Mouse (Mus musculus) hindbrain, embryonic 13.5 days (tissue): ENCODE measurements around the gene Sprr2a3. TPM values are rescaled to one million over a fixed set of nuclear protein-coding genes. Genes with fewer than 3 reads are reported as not detected.
"Not testable (repeated sequence)": the region's sequence is repeated elsewhere in the genome, so short reads cannot be mapped to it uniquely, and the experiment has no call there.

ENCODE experiments used
- ATAC-seq: fragments of 200-750 bp; cut with Nextera tagmentation; 2 replicates; pipeline ENCODE4 v1.8.0; 2017; ENCODE audit warnings: moderate TSS enrichment; ENCODE audit not compliant: low FRiP score
- H3K27ac ChIP-seq: fragments of 300-500 bp; sonication (generic); 2 replicates; pipeline ENCODE4 v1.5.1; 2015; ENCODE audit warnings: inconsistent platforms, mild to moderate bottlenecking, moderate library complexity
- H3K27me3 ChIP-seq: fragments of 300-500 bp; sonication (generic); 2 replicates; pipeline ENCODE4 v1.6.1; 2015; ENCODE audit warnings: mild to moderate bottlenecking, inconsistent platforms
- H3K36me3 ChIP-seq: fragments of 300-500 bp; sonication (generic); 2 replicates; pipeline ENCODE4 v1.6.1; 2015; ENCODE audit warnings: mild to moderate bottlenecking, inconsistent platforms
- H3K4me1 ChIP-seq: fragments of 300-500 bp; sonication (generic); replicated peaks from 2 replicates; pipeline ENCODE4 v1.6.1; 2015; ENCODE audit warnings: inconsistent platforms
- H3K4me2 ChIP-seq: fragments of 300-500 bp; sonication (generic); 2 replicates; pipeline ENCODE4 v1.6.1; 2015; ENCODE audit warnings: inconsistent platforms, mild to moderate bottlenecking, moderate library complexity
- H3K4me3 ChIP-seq: fragments of 300-500 bp; sonication (generic); 2 replicates; pipeline ENCODE4 v1.5.1; 2015; ENCODE audit warnings: mild to moderate bottlenecking, inconsistent platforms
- H3K9ac ChIP-seq: fragments of 300-500 bp; sonication (generic); 2 replicates; pipeline ENCODE4 v1.6.1; 2015; ENCODE audit warnings: mild to moderate bottlenecking, inconsistent platforms
- H3K9me3 ChIP-seq: fragments of 300-500 bp; sonication (generic); 2 replicates; pipeline ENCODE4 v1.6.1; 2016; ENCODE audit warnings: inconsistent platforms
- WGBS: fragments of 180-500 bp; shearing (Covaris S2); methylation state at CpG from one replicate; pipeline ENCODE4 v1.1.7; 2015; 5-methylcytosine and 5-hydroxymethylcytosine counted together
- polyA plus RNA-seq: library from polyadenylated mRNA; unstranded; fragments of >200 nt; fragmentation: Nextera tagmentation; extraction: Ambion mirVana; gene quantifications from 2 replicates; pipeline ENCODE4 v1.2.1, GENCODE M21; 2015

The Sprr2a3 gene
- polyA plus RNA-seq, 1 experiment from 2014 or later = not detected

GRCm38 (mm10) chr3:92274018-92274417 lies 11.2 kb upstream of the Sprr2a3 start:
- not testable (repeated sequence) for ATAC-seq, H3K36me3 ChIP-seq, H3K27ac ChIP-seq, H3K9ac ChIP-seq, H3K27me3 ChIP-seq, H3K4me1 ChIP-seq, H3K4me2 ChIP-seq, H3K4me3 ChIP-seq, H3K9me3 ChIP-seq
- no CpG with 5 or more reads among the region's 1 CpGs for WGBS

GRCm38 (mm10) chr3:92279663-92280062 lies 5.6 kb upstream of the Sprr2a3 start:
- ATAC-seq = 0 out of 2 replicates have a peak, but pooled peaks have one; percentile 23
- not testable (repeated sequence) for H3K4me1 ChIP-seq, H3K27me3 ChIP-seq, H3K4me3 ChIP-seq, H3K36me3 ChIP-seq, H3K27ac ChIP-seq, H3K4me2 ChIP-seq, H3K9me3 ChIP-seq, H3K9ac ChIP-seq

- H3K4me2 ChIP-seq, H3K27ac ChIP-seq, H3K36me3 ChIP-seq, ATAC-seq, H3K4me3 ChIP-seq, H3K27me3 ChIP-seq, H3K4me1 ChIP-seq, H3K9ac ChIP-seq, H3K9me3 ChIP-seq: not testable (repeated sequence)
- WGBS = 52% methylated on average over 5 of the region's 12 CpGs
Measured at GRCm38 (mm10) chr3:92280963-92281606, 4.1 kb upstream of the Sprr2a3 start.

GRCm38 (mm10) chr3:92288489-92288888 lies 3.3 kb downstream of the Sprr2a3 start:
- H3K4me2 ChIP-seq, ATAC-seq: not testable (repeated sequence)
- WGBS = 77% methylated on average over 6 of the region's 6 CpGs

GRCm38 (mm10) chr3:92307406-92307805 lies 22.2 kb downstream of the Sprr2a3 start:
- Histone ChIP-seq H3K9me3 (no peaks in the 10 kb centered on the region), H3K27me3 (no peaks in the 10 kb centered on the region), H3K4me1 (no peaks in the 10 kb centered on the region), H3K4me2 (no peak overlapping the region), H3K4me3 (no peak overlapping the region), H3K9ac (no peak overlapping the region), H3K27ac (no peak overlapping the region), H3K36me3 (no peaks in the 10 kb centered on the region)
- no peak for ATAC-seq
- WGBS = 91% methylated on average over 1 of the region's 1 CpGs

More at GRCm38 (mm10) chr3:92288489-92288888, 3.3 kb downstream of the Sprr2a3 start:
- not testable (repeated sequence) for H3K4me3 ChIP-seq, H3K27ac ChIP-seq, H3K9ac ChIP-seq, H3K36me3 ChIP-seq, H3K4me1 ChIP-seq, H3K9me3 ChIP-seq, H3K27me3 ChIP-seq

GRCm38 (mm10) chr3:92316320-92316719 lies 31.1 kb downstream of the Sprr2a3 start, which contains the start of gene Sprr2b:
TSS of gene Sprr2b (plus strand) at chr3:92316620.
- no peaks in the 10 kb centered on the region for H3K4me1 ChIP-seq

GRCm38 (mm10) chr3:92317384-92317783 lies 32.2 kb downstream of the Sprr2a3 start:
- no peak for ATAC-seq
- no peak overlapping the region for H3K4me3 ChIP-seq
- no peaks in the 10 kb centered on the region for H3K4me1 ChIP-seq
- H3K36me3 ChIP-seq = no peaks in the 10 kb centered on the region
- WGBS = 74% methylated on average over 2 of the region's 2 CpGs
- H3K4me2 ChIP-seq = no peak overlapping the region
- H3K27ac ChIP-seq = no peak overlapping the region
- no peak overlapping the region for H3K9ac ChIP-seq
- no peaks in the 10 kb centered on the region for H3K27me3 ChIP-seq
- no peaks in the 10 kb centered on the region for H3K9me3 ChIP-seq

More at GRCm38 (mm10) chr3:92316320-92316719, 31.1 kb downstream of the Sprr2a3 start, which contains the start of gene Sprr2b:
- Histone ChIP-seq H3K36me3 (no peaks in the 10 kb centered on the region), H3K9ac (no peak within 1 kb of the TSS), H3K27me3 (no peaks in the 10 kb centered on the region), H3K27ac (no peak within 1 kb of the TSS), H3K4me3 (no peak within 1 kb of the TSS), H3K9me3 (no peaks in the 10 kb centered on the region), H3K4me2 (no peak within 1 kb of the TSS)
- 80% methylated on average over 2 of the region's 2 CpGs for WGBS
- no peak for ATAC-seq

GRCm38 (mm10) chr3:92336278-92336677 lies 51.1 kb downstream of the Sprr2a3 start:
- H3K4me2 ChIP-seq = no peak overlapping the region
- WGBS = 86% methylated on average over 1 of the region's 1 CpGs
- no peak for ATAC-seq

GRCm38 (mm10) chr3:92338840-92339239 lies 53.6 kb downstream of the Sprr2a3 start, which contains the start of gene Sprr2d:
TSS of gene Sprr2d (plus strand) at chr3:92339140.
- no peak within 1 kb of the TSS for H3K27ac ChIP-seq
- no peak within 1 kb of the TSS for H3K4me3 ChIP-seq
- H3K9me3 ChIP-seq = no peaks in the 10 kb centered on the region
- no peak for ATAC-seq
- H3K4me1 ChIP-seq = no peaks in the 10 kb centered on the region
- 88% methylated on average over 5 of the region's 5 CpGs for WGBS
- H3K4me2 ChIP-seq = no peak within 1 kb of the TSS
- no peaks in the 10 kb centered on the region for H3K27me3 ChIP-seq
- no peaks in the 10 kb centered on the region for H3K36me3 ChIP-seq
- H3K9ac ChIP-seq = no peak within 1 kb of the TSS

More at GRCm38 (mm10) chr3:92336278-92336677, 51.1 kb downstream of the Sprr2a3 start:
- Histone ChIP-seq H3K27me3 (no peaks in the 10 kb centered on the region), H3K36me3 (no peaks in the 10 kb centered on the region), H3K27ac (no peak overlapping the region), H3K9me3 (no peaks in the 10 kb centered on the region), H3K4me1 (no peaks in the 10 kb centered on the region), H3K4me3 (no peak overlapping the region), H3K9ac (no peak overlapping the region)

Other genes with a start within 250 kb of the Sprr2a3 start
- gene Lor, start 202.3 kb upstream of the Sprr2a3 start, polyA plus RNA-seq = 4.6 and 4.9 TPM in 2 replicates
- not detected in 2 replicates for gene Prr9, start 161.5 kb upstream of the Sprr2a3 start, polyA plus RNA-seq
- not detected in 2 replicates for gene Lelp1, start 142.7 kb upstream of the Sprr2a3 start, polyA plus RNA-seq
- gene Sprr2a1, start 69.6 kb upstream of the Sprr2a3 start, polyA plus RNA-seq = not detected in 2 replicates
- not detected in 2 replicates for gene Sprr2a2, start 69.5 kb upstream of the Sprr2a3 start, polyA plus RNA-seq
- 0.35 TPM in 1 of 2 replicates, not detected in the other for gene Sprr2b, start 31.2 kb downstream of the Sprr2a3 start, polyA plus RNA-seq
- gene Sprr2d, start 53.7 kb downstream of the Sprr2a3 start, polyA plus RNA-seq = not detected in 2 replicates
- not detected in 2 replicates for gene Sprr2e, start 66.7 kb downstream of the Sprr2a3 start, polyA plus RNA-seq
- not detected in 2 replicates for gene Sprr2f, start 79.8 kb downstream of the Sprr2a3 start, polyA plus RNA-seq
- not detected in 2 replicates for gene Sprr2h, start 100.3 kb downstream of the Sprr2a3 start, polyA plus RNA-seq
- not detected in 2 replicates for gene Sprr2i, start 122.6 kb downstream of the Sprr2a3 start, polyA plus RNA-seq
- gene Sprr2j-ps, start 132.7 kb downstream of the Sprr2a3 start, polyA plus RNA-seq = not detected in 2 replicates
- gene Gm9774, start 144.0 kb downstream of the Sprr2a3 start, polyA plus RNA-seq = 9.0 and 11.1 TPM in 2 replicates
- not detected in 2 replicates for gene Sprr2k, start 147.2 kb downstream of the Sprr2a3 start, polyA plus RNA-seq
- gene Sprr1b, start 153.4 kb downstream of the Sprr2a3 start, polyA plus RNA-seq = not detected in 2 replicates
- not detected in 2 replicates for gene Sprr3, start 173.3 kb downstream of the Sprr2a3 start, polyA plus RNA-seq
- not detected in 2 replicates for gene Sprr1a, start 200.5 kb downstream of the Sprr2a3 start, polyA plus RNA-seq
- gene Sprr4, start 215.1 kb downstream of the Sprr2a3 start, polyA plus RNA-seq = not detected in 2 replicates
- not detected in 2 replicates for gene 2310046K23Rik, start 249.1 kb downstream of the Sprr2a3 start, polyA plus RNA-seq